Mouse (Mus musculus) forebrain, embryonic 13.5 days (tissue): ENCODE measurements around the gene Vps13c. TPM values are rescaled to one million over a fixed set of nuclear protein-coding genes. Genes with fewer than 3 reads are reported as not detected.

Experiments
- ATAC-seq: fragments of 200-750 bp; cut with Nextera tagmentation; 2 replicates; pipeline ENCODE4 v1.8.0; 2017
- H3K27ac ChIP-seq: fragments of 300-500 bp; sonication (generic); 2 replicates; pipeline ENCODE4 v1.5.1; 2015; ENCODE audit warnings: inconsistent platforms, mild to moderate bottlenecking, moderate library complexity
- H3K27me3 ChIP-seq: fragments of 300-500 bp; sonication (generic); 2 replicates; pipeline ENCODE4 v1.6.1; 2015; ENCODE audit warnings: mild to moderate bottlenecking, inconsistent platforms
- H3K36me3 ChIP-seq: fragments of 300-500 bp; sonication (generic); 2 replicates; pipeline ENCODE4 v1.6.1; 2015; ENCODE audit warnings: mild to moderate bottlenecking, inconsistent platforms; ENCODE audit not compliant: poor library complexity, severe bottlenecking
- H3K4me1 ChIP-seq: fragments of 300-500 bp; sonication (generic); 2 replicates; pipeline ENCODE4 v1.6.1; 2015; ENCODE audit warnings: inconsistent platforms
- H3K4me2 ChIP-seq: fragments of 300-500 bp; sonication (generic); 2 replicates; pipeline ENCODE4 v1.6.1; 2015; ENCODE audit warnings: inconsistent platforms, mild to moderate bottlenecking, moderate library complexity
- H3K4me3 ChIP-seq: fragments of 300-500 bp; sonication (generic); 2 replicates; pipeline ENCODE4 v1.5.1; 2015; ENCODE audit warnings: mild to moderate bottlenecking, inconsistent platforms
- H3K9ac ChIP-seq: fragments of 300-500 bp; sonication (generic); 2 replicates; pipeline ENCODE4 v1.6.1; 2015; ENCODE audit warnings: mild to moderate bottlenecking, inconsistent platforms
- H3K9me3 ChIP-seq: fragments of 300-500 bp; sonication (generic); replicated peaks from 2 replicates; pipeline ENCODE4 v1.6.1; 2016; ENCODE audit warnings: inconsistent platforms
- WGBS: fragments of 180-500 bp; shearing (Covaris S2); methylation state at CpG from one replicate; pipeline ENCODE4 v1.1.7; 2015; 5-methylcytosine and 5-hydroxymethylcytosine counted together
- polyA plus RNA-seq: library from polyadenylated mRNA; unstranded; fragments of >200 nt; fragmentation: Nextera tagmentation; extraction: Ambion mirVana; gene quantifications from 2 replicates; pipeline ENCODE4 v1.2.1, GENCODE M21; 2015

Vps13c gene
- polyA plus RNA-seq, 1 experiment from 2014 or later = 8.1 TPM

DNA sequence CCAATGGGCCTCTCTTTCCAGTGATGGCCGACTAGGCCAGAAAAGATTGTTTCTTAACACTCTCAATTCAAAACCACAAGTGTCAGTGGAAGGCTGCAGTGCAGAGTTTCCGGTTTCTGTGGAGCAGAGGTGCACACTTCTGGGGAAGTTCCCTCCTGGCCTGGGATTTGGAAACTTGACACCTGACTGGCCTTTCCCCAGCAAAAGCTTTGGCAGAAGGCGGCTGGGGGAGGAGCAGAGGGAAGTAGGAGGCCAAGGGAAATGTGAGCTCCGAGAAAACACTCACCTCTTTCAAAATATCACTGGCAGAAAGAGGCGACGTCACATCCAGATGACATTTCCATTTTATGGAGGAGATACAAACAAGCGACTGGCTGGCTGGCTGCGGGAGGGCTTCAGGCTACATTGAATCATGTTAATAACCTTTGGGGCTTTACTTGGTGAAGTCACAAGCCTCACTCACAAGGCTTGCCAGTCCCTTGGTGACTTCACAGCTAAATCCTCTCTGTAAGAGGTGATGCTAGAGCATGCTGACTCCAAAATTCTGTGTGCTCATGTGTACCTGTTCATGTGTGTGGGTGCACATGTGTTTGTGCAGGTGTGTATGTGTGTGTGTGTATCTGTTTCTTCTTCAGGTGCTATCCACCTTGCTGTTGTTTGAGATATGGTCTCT is 26.4 kb upstream of the Vps13c start:
- 18% methylated on average over 8 of the region's 8 CpGs for WGBS
- Histone ChIP-seq H3K4me1 (peaks cover 7% of the 10 kb centered on the region; the same call in 1 of the 2 replicates), H3K9ac (no peak overlapping the region), H3K4me3 (no peak overlapping the region), H3K27ac (no peak overlapping the region), H3K36me3 (no peaks in the 10 kb centered on the region), H3K27me3 (no peaks in the 10 kb centered on the region), H3K4me2 (no peak overlapping the region), H3K9me3 (no peaks in the 10 kb centered on the region)
- no peak for ATAC-seq

DNA sequence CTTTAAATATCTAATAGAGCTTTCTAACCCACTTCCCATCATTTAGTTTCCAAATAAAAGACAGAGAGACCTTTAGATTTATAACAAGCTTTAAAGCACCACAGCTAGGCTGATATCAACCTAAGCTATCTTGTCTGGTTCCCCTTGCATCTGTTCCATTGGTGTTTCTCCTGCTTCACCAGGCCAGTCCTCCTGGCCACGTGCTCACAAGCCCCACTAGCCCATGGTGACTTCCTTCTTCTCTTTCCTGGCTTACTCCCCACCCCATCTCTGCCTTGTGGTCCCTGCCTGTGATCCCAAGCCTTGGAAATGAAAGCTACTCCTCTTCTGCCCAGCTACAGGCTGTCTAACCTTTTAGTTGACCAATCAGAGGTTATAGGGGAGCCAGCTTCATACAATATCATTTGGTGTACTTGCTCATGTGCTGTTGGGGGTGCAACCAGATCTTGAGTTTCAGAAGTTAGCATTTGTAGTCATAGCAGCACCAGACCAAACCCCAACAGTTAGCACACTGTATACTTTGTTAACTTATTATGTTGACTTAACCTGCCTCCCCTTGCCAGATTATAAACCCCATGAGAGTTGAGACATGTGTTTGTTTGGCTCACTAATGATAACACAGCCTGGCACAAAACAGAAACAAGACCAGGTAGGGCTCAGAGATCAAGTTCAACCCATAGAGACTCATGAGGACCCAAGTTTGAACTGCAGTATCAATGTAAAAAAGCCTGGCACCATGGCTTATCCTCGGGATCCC is 23.8 kb upstream of the Vps13c start:
- 70% methylated on average over 2 of the region's 2 CpGs for WGBS

DNA sequence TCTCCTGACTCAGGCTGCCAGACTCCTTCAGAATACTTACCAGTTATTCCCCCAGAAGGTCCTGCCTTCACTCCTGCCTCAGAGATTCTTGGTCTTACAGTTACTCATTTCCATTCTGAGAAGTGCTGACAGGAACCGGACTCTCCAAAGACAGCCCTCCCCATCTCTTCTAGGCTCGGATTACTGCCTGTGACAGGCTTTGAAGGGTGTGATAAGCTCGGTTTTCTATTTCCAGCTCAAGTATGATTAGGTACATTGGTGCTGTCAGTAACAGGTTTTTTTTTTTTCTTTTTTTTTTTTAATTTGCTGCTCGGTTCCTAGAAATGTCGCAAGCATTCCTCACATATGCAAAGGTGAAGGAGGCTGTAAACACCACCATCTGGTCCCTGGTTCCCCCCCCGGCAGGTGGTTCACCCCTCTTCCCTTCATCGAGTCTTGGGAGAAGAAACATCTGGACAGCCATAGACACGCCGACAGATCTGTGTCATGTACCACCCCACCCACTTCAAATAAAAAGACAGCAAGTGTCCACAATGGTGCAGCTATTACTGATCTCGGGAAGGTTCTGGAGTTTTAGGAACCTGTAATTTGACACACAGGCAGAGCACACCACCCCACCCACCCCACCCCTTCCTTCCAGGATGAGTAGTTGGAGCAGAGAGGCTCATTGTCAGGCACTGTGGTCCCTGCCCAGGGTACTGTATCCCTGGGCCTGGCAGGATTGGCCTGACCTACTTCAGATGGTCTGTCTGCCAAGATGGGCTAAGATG is 22.1 kb upstream of the Vps13c start:
- WGBS = 65% methylated on average over 10 of the region's 10 CpGs
- no peaks in the 10 kb centered on the region for H3K9me3 ChIP-seq
- no peak overlapping the region for H3K4me3 ChIP-seq
- H3K27ac ChIP-seq = no peak overlapping the region
- H3K36me3 ChIP-seq = no peaks in the 10 kb centered on the region
- ATAC-seq = no peak
- peaks cover 7% of the 10 kb centered on the region; the same call in 1 of the 2 replicates for H3K4me1 ChIP-seq
- H3K9ac ChIP-seq = no peak overlapping the region
- no peak overlapping the region for H3K4me2 ChIP-seq
- no peaks in the 10 kb centered on the region for H3K27me3 ChIP-seq

More for the DNA sequence above, 23.8 kb upstream of the Vps13c start:
- Histone ChIP-seq H3K4me1 (peaks cover 7% of the 10 kb centered on the region; the same call in 1 of the 2 replicates), H3K4me2 (no peak overlapping the region), H3K9ac (no peak overlapping the region), H3K27ac (no peak overlapping the region), H3K27me3 (no peaks in the 10 kb centered on the region), H3K9me3 (no peaks in the 10 kb centered on the region), H3K4me3 (no peak overlapping the region), H3K36me3 (no peaks in the 10 kb centered on the region)
- no peak for ATAC-seq

DNA sequence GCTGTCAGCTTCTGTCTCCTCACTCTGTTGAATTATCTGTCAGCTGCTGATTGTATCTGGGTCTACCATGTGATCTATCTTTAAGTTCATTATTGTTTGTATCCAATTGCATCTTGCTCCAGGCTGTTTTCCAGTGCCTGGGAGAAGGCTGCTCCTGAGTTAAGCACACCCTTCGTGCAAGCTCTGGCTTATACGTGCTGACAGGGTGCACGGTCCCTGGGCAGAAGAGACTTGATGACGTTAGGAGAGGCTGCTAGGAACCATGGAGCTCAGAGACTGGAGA is 21.6 kb upstream of the Vps13c start:
- H3K4me3 ChIP-seq = no peak overlapping the region
- WGBS = 88% methylated on average over 4 of the region's 4 CpGs
- H3K4me2 ChIP-seq = no peak overlapping the region
- no peak for ATAC-seq
- H3K27ac ChIP-seq = no peak overlapping the region
- no peak overlapping the region for H3K9ac ChIP-seq
- no peaks in the 10 kb centered on the region for H3K27me3 ChIP-seq
- peaks cover 6% of the 10 kb centered on the region; the same call in 1 of the 2 replicates for H3K4me1 ChIP-seq
- H3K36me3 ChIP-seq = no peaks in the 10 kb centered on the region
- no peaks in the 10 kb centered on the region for H3K9me3 ChIP-seq

DNA sequence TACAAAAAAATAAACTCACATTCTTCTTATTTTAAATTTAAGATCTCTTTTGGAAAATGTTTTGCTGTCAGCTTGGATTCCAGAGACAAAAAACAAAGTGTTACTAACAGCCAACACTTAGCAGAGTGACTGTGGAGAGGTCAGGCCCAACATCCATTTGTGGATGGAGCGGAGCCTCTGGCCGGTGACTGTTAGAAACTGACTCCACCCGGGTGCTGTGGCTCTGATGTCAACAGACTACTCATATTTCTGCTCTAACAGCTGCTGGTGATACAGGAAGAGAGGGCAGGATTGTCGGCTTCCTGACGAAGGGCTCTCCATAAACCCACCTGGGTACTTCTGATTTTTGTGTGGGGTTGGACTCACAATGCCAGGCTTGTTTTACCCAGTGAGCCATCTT is 17.1 kb upstream of the Vps13c start:
- no peaks in the 10 kb centered on the region for H3K4me1 ChIP-seq
- H3K9ac ChIP-seq = no peak overlapping the region
- H3K27me3 ChIP-seq = no peaks in the 10 kb centered on the region
- no peaks in the 10 kb centered on the region for H3K36me3 ChIP-seq
- H3K27ac ChIP-seq = no peak overlapping the region
- H3K4me2 ChIP-seq = no peak overlapping the region
- no peak overlapping the region for H3K4me3 ChIP-seq
- H3K9me3 ChIP-seq = no peaks in the 10 kb centered on the region
- ATAC-seq = no peak
- WGBS = 83% methylated on average over 5 of the region's 5 CpGs

DNA sequence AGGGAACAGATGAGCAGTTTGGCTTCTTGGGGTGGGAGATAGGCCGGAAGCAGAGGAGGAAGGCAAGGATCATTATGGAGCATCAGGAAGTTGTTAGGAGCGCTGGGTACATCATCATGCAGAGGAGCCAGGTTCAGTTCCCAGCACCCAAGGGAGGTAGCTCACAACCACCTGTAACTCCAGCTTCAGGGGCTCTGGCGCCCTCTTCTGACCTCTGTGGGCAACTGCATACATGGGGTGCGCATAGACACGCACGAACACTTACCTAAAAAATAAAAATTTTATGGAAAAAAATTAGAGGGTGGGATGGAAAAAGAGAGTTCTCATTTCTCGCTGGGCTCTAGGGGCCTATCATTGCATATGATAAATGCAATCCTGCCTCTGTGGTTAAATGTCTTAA is 14.7 kb upstream of the Vps13c start:
- Histone ChIP-seq H3K4me3 (no peak overlapping the region), H3K4me1 (0 out of 2 replicates have a peak, but pooled peaks cover 2% of the 10 kb centered on the region), H3K4me2 (no peak overlapping the region), H3K9ac (no peak overlapping the region), H3K27me3 (peaks cover 23% of the 10 kb centered on the region), H3K9me3 (no peaks in the 10 kb centered on the region), H3K27ac (no peak overlapping the region), H3K36me3 (no peaks in the 10 kb centered on the region)
- ATAC-seq = no peak
- WGBS = 83% methylated on average over 7 of the region's 7 CpGs

DNA sequence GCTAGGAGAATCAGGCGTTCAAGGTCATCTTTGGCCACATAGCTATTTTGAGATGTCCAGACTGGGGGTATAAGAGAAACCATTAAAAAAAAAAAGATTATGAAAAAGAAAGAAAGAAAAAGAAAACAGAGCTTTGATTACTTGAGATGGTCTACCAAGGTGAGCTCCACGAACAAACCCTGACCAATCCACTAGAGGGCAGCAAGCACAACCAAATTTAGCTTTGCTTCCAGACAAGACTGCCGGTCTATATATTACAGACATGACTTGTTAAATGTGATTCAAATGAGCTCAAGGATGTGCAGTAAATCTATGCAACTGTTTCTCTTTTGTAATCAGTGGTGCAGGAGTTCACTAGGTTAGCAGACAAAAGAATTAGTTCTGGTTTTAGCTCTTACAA is 12.0 kb upstream of the Vps13c start:
- Histone ChIP-seq H3K36me3 (no peaks in the 10 kb centered on the region), H3K27me3 (peaks cover 49% of the 10 kb centered on the region), H3K4me1 (peaks cover 21% of the 10 kb centered on the region), H3K4me2 (no peak overlapping the region), H3K27ac (no peak overlapping the region), H3K9me3 (no peaks in the 10 kb centered on the region), H3K4me3 (no peak overlapping the region), H3K9ac (no peak overlapping the region)
- 9% methylated on average over 3 of the region's 3 CpGs for WGBS
- no peak for ATAC-seq

DNA sequence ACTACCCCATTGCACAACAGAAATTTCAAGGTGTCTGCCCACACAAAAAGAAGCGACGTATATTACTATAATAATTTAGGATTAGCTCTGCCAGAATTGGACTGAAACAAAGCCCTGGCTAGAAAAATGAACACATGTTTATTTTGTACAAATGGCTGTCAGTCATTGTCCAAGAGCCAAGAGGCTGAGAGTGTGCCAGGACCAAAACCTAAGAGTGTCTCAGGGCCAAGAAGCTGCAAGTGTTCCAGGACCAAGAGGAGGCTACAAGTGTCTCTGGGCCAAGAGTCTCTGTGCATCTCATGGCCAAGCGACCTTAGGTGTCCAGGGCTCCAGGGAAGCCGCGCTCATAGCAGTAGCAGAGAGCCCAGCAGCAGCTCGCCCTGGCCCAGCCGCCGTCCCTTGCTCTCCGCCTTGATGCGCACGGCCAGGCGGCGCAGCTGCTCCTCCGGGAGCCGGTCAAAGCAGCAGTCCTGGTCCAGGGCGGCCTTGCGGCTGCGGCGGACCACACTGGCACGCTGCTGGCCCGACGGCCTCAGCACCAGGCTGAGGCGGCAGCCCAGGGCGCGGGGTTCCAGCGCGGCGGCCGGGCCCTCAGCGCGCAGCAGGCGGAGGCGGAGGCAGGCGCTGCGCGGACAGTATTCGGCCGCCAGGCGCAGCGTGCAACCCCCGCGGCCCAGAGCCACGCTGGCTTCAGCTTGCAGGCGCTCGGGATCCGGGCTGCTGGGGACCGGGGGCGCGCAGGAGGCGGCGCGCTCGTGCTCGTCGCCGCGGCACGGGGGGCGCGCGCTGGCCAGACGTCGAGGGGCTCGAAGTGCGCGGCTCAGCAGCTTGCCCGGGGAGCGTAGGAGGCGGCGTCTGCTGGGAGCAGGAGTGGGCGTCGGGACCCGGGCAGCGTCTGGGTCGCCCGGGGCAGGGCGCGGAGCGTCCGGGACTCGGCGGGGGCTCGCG is 9.5 kb upstream of the Vps13c start:
- Histone ChIP-seq H3K27ac (no peak overlapping the region), H3K36me3 (no peaks in the 10 kb centered on the region), H3K9ac (peak overlapping the region; percentile 57), H3K4me3 (peak overlapping the region; percentile 58), H3K9me3 (no peaks in the 10 kb centered on the region), H3K4me2 (peak overlapping the region; percentile 75), H3K4me1 (peaks cover 21% of the 10 kb centered on the region), H3K27me3 (peaks cover 59% of the 10 kb centered on the region)
- peak; percentile 82 for ATAC-seq
- WGBS = 2% methylated on average over 70 of the region's 84 CpGs

DNA sequence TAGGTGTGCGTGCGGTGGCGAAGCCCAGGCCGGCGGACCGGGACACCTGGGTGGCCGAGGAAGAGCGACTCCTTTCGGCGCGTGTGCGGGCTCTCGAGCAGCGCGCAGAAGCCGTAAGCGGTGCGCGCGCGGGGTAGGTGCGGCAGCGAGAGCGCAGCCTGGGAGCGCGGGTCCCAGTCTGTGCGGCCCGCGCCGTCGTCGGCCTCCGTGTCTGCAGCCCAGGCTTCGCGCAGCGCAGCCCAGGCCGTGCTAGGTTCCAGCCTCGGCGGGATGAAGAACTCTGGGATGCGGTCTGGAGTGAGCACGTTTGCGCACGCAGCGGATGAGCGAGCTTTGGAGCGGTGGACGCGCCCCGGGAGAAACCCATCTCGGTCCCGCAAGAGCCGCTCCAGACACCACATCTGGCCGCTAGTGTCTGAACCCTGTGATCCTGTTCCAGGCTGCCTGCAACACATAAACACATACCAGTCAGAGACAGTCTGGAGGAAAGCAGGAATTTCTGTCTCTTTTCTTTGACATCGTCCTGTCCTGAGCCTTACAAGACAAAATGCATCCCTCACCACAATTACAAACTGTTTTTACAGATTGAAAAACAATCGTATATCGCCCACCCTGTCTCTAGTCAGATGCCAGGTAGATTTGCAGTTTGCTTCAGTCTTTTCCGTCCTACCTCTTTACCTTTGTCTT is 8.7 kb upstream of the Vps13c start:
- ATAC-seq = peak; percentile 79
- H3K9me3 ChIP-seq = no peaks in the 10 kb centered on the region
- no peak overlapping the region for H3K27ac ChIP-seq
- H3K36me3 ChIP-seq = no peaks in the 10 kb centered on the region
- H3K4me1 ChIP-seq = peaks cover 21% of the 10 kb centered on the region
- H3K9ac ChIP-seq = peak overlapping the region; percentile 57
- WGBS = under 1% methylated on average over 53 of the region's 57 CpGs
- H3K27me3 ChIP-seq = peaks cover 59% of the 10 kb centered on the region
- peak overlapping the region; percentile 75 for H3K4me2 ChIP-seq
- peak overlapping the region; percentile 58 for H3K4me3 ChIP-seq

DNA sequence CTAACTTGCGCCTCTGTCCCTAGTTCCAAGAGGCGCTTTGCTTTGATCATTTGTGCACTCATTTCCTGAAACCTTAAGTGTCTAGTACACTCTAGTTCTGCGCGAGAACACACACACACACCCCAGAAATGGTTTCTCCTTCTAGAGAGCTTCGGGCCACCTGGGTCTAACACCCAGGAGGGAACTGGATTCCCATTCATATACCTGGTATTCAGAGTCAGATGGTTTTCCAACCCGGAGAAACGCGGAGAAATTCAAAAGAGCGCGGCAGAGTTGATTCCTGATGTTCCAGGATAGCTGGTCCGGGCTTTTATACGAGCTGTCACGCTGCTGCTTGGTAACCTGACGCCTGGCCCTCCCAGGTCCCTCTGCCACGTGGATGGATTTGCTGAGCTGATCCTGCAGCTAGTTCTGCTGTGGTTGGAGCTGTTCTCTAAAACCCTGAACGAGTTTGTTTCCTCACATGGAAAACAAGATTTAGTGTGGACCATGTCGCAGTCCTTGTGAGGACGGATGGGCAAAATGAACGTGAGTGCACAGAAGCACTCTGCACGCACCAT is 8.1 kb upstream of the Vps13c start, which contains the start of gene C2cd4a:
Gene C2cd4a, minus strand, starts transcription at position 285 of the 560 bp plus-strand sequence.
- Histone ChIP-seq H3K27ac (no peak within 1 kb of the TSS), H3K27me3 (peaks cover 59% of the 10 kb centered on the region), H3K4me2 (peak within 1 kb of the TSS; percentile 75), H3K4me1 (peaks cover 21% of the 10 kb centered on the region), H3K9me3 (no peaks in the 10 kb centered on the region), H3K9ac (peak within 1 kb of the TSS; percentile 57), H3K36me3 (no peaks in the 10 kb centered on the region), H3K4me3 (peak within 1 kb of the TSS; percentile 58)
- 3% methylated on average over 20 of the region's 20 CpGs for WGBS
- no peak for ATAC-seq

DNA sequence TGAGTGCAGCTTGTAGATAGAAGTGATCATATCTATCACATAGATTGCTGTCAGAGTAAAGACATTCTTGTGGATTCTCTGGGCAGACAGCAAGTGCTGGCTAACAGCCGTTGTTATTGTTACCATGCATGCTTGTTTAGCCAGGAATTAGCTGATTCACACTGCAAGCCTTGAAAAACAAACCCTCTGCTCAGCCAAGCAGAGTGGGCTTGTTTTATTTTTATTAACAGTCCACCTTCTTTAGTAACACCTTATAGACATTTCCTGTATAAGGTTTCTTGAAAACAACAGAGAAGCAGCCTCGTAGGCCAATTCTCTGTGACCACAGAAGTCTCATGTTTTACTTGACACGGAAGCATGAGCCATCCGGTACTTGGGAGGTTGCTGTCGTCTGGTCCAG is 5.7 kb upstream of the Vps13c start:
- no peak for ATAC-seq
- no peak overlapping the region for H3K4me2 ChIP-seq
- WGBS = 87% methylated on average over 5 of the region's 5 CpGs

More for the DNA sequence above, 5.7 kb upstream of the Vps13c start:
- H3K4me3 ChIP-seq = no peak overlapping the region
- H3K9ac ChIP-seq = no peak overlapping the region
- peaks cover 21% of the 10 kb centered on the region for H3K4me1 ChIP-seq
- no peak overlapping the region for H3K27ac ChIP-seq
- H3K27me3 ChIP-seq = peaks cover 47% of the 10 kb centered on the region
- no peaks in the 10 kb centered on the region for H3K36me3 ChIP-seq
- no peaks in the 10 kb centered on the region for H3K9me3 ChIP-seq
